Mouse (Mus musculus) spleen, adult 12 weeks (tissue): ENCODE measurements around the gene Fshr.
"Not testable (repeated sequence)": the region's sequence is repeated elsewhere in the genome, so short reads cannot be mapped to it uniquely, and the experiment has no call there.

Source experiments
- DNase-seq: peaks from one replicate; pipeline ENCODE4 v3.0.0; 2022; ENCODE audit warnings: low spot score

The Fshr gene

DNA sequence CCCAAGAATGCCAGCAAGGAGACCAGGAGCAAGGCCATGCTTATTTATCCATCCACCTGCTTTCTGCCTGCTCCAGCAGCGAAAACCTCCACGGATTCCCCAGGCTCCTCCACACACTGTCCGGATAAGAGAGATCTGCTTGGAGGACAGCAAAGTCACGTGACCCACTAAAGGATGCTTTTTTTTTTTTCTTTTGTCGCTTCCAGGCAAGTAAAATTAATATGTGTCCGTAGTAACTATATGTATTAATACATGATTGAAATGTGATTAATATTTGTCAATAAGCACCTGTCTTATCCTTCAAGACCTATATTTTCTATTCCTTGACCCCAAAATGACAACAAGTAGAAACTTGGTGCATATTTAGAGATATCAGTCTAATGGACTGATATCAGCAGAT is at the start of gene Fshr:
Gene Fshr (minus strand): TSS at position 101 of the 400 bp plus-strand sequence.
- no peak for DNase-seq

DNA sequence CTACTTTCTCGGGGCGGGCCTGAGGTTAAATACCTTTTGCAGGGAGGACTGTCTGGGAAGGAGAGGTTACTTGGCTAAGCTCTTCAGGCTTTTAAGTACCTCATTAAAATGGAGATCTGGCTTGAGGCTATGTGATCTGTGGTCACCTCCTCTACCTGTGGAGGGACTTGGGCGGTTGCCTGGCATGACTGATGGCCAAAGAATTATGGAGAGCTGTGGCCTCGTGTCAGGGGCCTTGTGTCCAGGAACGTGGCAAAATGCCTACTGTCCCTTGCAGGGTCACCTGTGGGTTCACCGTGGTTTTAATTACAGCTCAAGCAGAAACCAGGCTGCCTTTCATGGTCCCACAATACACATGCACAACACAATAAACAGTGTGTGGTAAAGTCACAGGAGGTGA is 1.7 kb upstream of the Fshr start:
- no peak for DNase-seq

DNA sequence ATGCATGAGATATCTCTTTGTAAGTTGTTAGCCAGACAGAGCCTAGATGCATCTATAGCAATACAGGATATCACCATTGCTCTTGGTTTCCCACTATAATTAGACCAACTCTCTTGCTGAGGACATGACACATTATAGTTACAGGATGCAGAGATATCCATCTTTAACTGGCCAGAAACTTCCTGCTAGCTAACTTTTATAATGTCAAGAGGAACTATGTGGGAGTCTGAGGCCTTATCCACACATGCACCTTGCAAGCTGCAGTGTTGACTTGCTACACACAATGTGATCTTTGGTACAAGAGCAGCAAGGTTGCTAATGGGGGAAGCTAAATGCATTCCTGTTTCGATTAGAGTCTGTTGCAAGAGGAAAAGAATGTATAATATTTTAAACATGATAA is 26.9 kb downstream of the Fshr start:
- DNase-seq: no peak

DNA sequence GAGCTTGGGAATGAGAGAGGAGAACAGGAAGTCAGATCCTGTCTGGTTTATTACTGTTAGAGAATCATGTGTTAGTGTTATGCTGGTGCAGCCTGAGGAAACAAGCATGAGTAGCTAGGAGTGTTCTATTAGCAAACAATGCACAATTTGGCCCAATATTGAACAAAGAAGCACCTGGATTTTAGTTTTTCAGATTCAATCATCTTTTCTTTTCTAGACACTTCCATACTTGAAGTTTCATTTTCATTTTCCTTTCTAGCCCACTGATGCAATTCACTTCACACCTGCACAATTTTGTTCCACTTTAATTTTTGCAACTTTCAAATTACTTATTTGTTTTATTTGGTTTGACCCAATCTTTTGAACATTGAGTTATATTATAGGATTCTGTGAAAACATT is 35.7 kb downstream of the Fshr start:
- no peak for DNase-seq

DNA sequence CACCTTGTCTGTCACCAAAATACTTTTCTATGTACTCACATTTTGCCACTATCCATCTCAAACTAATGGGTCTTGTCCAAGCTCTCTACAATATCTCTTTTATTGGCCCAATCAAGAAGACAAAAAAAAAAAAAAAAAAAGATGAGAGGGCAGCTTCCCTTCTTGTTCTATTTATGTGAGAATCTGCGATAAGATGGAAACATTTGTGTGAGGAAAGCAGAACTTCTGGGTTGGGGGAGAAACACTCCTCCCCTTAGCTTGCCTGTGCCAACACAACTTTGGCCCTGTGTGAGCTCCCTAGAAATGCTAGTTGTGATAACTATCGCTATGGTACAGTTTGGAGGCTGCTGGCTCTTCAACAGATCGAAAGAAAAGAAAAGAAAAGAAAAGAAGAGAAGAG is 38.0 kb downstream of the Fshr start:
- no peak for DNase-seq

DNA sequence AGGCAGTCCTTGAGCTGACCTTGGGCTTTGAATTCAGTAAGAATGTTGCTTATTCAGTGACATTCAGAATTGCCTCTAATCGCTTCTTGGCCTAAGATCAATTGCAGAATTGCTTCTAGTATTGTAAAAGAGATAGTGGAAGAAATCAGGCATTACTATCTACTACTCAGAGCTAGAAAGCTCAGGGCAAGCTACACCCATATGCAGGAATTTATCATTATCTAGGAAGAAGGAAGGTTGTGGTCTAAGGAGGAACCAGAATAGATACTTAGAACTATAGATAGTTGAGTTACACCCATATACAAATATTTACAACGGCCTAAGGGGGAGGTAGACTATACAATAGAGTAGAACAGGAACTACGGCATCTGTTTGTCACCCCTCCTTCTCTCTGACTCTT is 41.1 kb downstream of the Fshr start:
- DNase-seq: not testable (repeated sequence)

DNA sequence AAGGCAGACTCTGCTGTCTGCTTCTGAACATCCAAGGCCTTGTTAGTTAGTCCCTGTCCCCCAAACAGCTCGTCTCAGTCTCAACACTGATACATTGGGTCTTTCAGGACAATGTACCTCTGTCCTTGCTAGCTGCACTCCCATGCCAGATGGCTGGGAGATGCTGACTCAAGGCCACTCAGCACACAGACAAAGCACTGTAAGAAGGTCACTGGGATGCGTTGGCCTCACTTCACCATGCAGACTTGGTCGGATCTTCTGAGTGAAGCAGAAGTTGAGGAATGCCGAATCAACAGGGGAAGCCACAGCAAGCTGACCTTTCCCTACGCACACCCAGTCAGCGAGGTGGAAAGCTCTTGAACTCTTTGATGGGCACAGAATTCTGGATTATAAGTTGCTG is 55.7 kb downstream of the Fshr start:
- DNase-seq: no peak

DNA sequence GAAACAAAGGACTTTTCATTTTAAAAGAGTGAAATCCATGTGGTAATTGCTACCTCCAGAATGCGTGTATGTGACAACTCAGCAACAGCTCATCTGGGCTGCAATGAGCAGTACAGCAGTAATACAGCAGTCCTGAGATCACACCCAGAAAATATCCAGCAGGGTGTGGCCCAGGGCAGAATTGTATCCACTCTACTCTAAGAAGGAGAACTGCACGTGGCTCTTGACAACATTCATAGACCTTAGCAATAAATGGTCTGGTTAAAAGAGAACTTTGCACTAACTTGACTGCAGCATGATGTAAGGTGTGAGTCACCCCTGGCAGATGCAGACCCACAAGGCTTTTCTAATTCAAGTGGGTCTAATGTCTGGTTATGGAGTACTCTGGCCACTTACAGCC is 80.5 kb downstream of the Fshr start:
- DNase-seq: no peak

DNA sequence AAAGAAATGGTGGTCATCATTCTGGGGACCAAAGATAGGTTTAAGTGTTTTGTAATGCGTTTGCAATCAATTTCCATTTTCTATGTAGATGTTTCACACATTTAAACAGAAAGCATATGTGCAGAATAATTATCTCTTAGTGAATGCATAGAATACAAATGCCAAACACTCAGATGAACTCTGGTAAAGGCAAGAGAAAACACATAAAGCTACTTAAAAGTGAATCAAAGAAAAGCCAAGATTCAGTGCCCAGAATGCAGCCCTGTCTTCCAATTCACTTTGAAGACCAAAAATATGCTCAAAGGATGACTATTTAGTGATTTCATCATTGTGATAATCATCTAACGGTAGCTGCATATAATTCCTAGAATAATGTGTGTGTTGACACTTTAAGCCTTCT is 81.2 kb downstream of the Fshr start:
- DNase-seq: no peak

DNA sequence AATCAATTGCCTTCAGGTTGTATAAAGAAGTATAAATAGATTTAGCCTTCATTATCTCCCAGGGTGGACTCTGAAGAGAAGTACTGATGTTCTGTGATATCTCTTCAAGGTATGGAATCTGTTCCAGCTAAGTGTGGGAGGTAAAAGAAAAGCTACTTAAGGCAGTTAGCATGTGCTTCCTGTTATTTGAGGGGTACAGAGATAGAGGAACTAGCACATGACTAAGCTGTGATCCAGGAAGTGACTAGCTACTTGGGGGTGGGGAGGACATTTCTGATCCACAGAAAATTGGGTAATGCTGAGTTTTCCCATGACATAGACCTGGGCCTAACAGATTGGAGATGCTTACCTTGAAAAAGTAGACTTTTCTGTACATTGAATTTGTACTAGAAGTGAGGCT is 86.5 kb downstream of the Fshr start:
- DNase-seq: no peak

DNA sequence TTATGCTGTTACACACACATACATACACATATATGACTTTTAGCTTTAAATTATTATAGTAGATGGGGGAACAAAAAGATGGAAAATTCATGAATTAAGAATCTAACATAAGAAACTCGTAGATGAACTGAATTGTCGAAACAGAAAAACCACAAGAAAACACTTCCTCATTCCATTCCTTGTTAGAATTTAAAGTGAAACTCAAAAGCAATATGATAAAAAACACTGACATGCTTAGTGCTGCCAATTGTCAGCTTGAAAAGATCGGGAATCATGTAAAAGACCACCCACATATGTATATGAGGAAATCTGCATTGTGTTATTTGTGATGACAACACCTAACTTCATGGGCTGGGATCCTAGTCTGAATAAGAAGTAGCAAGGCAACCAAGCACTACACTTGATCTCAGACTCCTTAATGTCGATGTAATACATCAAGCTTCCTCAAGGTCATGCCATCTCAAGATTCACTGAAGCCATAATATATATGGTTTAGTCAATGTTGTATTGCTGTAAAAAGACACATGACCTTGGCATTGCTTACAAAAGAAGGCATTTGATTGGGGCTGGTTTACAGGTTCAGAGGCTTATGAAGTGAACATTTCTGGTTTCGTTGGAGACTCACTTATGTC is 99.6 kb downstream of the Fshr start:
- no peak for DNase-seq

DNA sequence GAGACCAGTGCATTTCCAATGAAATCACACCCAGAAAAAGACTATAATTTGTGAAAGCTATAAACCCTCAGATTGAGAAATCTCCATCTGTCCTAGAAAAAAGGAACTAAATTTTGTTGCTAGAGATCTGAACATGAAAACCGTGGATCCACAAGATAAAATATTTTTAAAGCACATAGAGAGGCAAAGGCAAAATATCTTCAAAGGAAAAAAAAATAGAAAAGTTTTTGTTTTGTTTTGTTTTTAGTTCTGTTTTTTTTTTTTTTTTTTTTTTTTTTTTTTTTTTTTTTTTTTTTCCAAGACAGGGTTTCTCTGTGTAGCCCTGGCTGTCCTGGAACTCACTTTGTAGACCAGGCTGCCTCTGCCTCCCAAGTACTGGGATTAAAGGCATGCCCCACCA is 100.7 kb downstream of the Fshr start:
- DNase-seq: not testable (repeated sequence)

DNA sequence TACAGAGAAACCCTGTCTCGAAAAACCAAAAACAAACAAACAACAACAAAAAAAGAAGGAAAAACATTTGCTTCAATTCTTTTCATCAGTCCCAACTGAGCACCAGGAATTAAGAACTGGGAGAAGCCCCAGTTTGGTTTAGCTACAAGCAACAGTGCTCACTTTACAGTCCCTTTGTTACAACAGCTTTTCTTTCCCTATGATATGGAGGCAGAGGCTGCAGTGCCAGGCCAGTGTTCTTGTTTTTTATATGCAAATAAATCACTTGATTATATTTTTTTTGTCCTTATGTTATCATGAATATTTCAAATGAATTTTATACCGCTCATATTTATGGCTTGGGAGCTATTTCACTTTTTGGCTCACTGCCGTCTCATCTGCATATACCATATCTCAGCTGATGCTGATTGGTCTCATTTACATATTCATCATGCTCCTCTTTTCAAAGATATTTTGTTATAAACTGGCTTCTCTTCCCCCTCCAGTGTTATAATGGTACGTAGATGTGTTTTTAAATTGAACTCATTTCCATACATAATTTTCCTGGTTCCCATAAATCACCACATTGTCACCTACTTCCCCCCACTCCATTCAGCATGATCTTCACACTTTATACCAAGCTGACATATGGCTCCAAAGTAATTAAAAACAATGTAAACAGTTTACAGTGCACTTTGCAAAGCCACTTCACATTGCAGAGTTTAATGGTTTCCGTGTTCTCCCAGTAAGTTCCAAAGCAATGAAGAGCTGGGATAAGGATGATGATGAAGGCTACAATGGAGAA is 110.6 kb downstream of the Fshr start:
- no peak for DNase-seq

DNA sequence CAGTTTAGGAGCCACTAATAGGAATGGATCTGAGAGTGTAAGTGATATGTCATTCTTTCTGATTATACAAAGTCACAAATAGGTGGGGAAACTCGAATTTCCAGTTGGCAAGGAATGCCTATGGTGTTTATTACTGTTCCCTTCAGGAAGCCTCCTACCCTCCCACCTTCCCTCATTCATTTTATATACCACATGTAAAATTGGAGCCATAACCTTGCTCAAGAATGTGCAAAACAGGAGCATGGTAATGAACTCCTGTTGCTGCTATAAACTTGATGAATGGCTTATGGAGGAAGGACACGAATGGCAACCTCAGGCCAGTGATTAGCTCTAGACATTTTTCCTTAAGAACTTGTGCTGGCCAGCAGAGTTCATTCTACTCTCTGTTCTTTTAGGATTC is 117.6 kb downstream of the Fshr start:
- no peak for DNase-seq

DNA sequence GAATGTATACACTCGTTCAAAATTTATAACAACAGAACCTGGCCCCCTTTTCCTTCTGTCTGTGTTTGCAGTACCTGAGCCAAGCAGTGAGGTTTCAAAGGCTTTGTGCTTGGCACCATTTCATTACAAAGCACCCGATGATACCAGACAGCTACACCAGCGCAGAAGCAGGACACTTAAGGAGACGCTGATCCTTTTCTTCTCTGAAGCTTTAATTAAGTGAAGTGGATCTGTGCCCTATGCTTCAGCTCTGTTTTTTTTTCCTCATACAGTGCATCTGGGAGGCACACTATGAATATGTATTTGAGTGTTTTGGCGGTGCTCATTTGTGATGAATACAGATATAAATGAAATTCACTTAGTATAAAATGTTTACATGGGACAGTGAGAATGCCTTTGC is 120.8 kb downstream of the Fshr start:
- DNase-seq: no peak

DNA sequence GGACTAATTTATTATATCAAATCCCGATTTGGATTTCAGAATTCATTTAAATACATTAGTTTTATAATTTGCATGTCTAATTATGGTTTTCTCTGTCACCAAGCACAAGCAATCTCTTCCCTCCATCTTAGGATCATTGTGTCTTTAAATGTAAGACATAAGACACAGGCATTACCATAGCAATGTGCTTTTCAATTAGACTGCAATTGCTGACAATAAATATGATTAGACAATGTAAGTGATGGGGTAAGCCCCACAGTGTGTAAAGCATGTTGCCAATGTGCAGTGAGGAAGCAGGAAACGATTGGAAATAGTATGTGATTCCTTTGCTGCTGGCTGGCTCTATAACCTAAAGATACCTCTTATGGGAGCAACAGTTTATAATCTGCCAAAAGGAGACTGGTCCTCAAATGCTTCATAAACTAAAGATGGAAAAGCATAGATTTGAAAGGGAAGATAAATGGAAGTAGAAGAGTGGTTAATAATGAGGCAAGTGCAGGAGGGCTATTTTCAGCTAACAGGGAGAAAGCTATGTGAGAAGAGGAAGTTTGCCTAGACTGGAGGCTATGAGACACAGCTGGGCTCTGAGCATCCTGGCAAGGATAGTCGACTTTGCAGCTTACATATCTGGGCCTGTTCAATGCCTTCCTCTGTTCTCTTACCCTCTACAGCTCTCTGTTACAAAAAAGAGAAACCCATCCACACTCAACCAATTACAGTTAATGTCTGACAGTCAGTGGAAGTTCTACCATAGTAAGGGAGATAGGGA is 136.0 kb downstream of the Fshr start:
- no peak for DNase-seq

DNA sequence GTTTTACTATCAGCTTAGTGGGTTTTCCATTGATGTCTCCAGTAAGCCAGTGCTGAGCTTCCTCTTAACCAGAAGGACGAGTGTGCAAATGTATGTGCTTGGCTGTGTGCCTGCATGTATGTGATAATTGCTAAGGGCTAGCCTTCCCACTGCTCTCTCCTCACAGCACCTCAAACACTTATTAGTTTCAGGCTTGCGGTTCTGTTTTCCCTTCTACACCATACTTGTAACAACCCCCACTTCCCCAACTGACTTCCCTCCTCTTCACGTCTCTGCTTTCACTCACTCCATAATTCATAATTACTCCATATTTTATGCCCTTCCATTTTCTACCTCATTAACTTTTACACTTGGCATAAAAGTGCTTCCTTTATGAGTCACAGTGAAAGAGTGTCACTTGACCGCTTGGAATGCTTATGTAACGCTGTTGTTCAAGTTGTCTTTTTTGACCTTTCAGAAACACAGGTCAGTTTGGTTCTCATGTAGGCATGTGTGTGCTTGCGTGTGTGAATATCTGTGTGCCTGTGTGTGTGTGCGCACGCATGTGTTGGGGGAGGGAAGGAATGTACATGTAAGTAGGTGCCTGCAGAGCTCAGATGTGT is 138.0 kb downstream of the Fshr start:
- no peak for DNase-seq

DNA sequence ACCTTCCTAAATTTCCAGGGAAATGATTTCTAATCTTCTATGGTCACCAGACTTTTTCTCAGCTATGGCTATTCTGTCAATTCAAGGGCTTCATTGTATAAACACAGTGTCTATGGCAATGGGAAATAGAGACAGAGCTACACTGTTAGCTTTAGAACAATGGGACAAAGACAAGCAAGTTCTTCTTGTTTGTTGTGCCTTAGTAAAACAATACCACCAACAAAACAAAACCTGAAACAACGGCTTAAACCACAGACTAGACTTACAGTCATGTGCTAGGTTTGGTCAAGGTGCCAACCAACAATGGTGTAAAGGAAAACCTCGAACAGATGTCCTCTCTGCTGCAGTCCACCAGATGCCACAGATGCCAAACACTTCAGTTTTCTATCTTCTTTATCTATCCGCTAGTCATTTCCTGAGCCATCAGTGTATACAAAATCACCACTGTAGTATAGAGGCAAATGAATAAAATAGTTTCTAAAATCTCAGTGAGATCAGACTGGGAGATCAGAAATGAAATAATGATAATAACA is 149.4 kb downstream of the Fshr start:
- DNase-seq: no peak

DNA sequence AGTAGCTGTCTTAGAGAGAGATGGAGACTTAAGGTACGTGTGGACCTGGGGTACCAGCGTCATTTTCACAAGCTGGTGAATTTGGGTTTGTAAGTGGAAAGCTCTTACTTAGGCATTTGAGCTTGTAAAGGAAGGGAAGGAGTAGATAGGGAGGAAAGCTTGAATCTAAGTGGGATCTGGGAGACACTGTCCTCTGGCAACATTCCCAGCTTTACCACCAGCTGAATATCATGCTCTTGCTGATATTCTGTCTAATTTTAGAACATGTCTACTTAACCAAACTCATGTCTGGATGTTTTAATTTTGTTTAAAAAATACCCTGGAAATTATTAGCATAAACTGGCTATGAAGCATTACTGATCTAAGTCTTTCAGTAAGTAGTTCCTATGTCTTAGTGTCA is 151.4 kb downstream of the Fshr start:
- no peak for DNase-seq

DNA sequence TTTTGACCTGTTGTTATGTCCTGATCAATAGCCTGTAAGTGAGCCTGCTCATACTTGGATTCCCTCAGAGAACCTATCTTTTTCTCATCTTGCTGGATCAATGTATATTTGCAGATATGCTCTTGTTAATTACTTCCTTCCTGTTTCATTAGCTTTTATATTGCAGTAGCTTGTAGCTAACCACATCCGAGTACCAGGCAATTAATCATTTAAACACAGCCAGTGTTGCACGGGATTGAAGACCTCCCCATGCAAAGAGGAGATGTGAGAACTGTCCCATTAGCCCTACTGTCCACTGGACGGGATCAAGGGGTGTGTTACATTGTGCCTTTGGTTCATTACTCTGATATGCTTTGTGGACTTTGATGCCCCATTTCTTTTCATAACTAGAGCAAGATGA is 154.5 kb downstream of the Fshr start:
- DNase-seq: no peak

DNA sequence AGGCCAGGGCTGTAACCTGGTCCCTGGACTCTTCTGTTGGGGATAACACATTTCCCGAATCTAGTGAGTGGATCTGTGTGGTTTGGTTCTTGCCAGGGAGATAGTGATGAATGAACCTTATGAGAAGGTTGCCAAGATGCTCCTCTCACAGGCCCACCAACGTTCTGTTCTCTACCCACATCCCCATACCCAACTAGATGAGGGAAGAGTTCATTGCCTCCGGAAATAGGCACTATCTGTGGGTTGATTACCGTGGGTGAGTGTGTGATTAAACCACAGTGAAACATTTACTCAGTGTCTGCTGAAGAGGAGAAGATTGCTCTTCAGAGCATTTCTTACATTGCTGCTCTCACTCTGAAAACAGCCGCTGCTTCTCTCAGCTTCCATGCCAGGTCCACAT is 163.8 kb downstream of the Fshr start:
- DNase-seq: no peak

DNA sequence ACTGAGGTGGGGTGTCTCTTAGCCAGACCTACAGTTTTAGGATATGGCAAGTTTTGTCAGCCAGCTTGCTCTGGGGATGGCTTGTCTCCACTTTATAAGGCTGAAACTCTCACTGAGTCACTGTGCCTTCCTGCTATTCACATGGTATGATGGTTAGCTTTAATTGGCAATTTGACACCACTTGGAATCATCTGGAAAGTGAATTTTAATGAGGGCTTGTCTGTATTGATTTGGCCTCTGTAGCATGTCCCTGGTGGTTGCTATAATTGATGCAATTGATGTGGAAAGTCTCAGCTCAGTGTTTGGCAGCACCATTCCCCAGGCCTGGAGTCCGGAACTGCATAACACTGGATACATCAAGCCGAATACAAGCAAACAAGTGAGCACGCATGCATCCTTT is 164.4 kb downstream of the Fshr start:
- DNase-seq: no peak

DNA sequence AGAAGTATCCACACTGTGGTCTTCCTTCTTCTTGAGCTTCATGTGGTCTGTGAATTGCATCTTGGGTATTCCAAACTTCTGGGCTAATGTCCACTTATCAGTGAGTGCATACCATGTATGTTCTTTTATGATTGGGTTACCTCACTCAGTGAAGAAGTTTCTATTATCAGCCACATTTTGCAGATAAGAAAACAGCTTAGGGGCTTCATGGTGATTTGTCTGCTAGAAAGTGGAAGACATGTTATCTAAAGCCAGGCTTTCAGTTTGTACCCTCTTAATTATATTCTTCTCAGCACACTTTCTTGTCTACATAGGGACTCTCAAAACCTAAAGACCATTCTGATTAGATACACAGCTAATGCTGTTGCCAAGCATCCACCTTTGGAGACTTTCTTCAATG is 165.8 kb downstream of the Fshr start:
- no peak for DNase-seq
